Mouse (Mus musculus): ENCODE results near the gene Ccdc152.

The Ccdc152 gene

GRCm38 (mm10) chr15:3303426-3303825 is at the start of gene Ccdc152:
TSS of gene Ccdc152 (minus strand) at chr15:3303526.
- DNase-seq: no peak

GRCm38 (mm10) chr15:3349306-3350064 is 46.2 kb upstream of the Ccdc152 start:
- no peak for DNase-seq

- no peak for DNase-seq
Observed at GRCm38 (mm10) chr15:3346682-3347081, 43.4 kb upstream of the Ccdc152 start.

GRCm38 (mm10) chr15:3344555-3344954 is 41.2 kb upstream of the Ccdc152 start:
- no peak for DNase-seq

- no peak for DNase-seq
Observed at GRCm38 (mm10) chr15:3341806-3342582, 38.7 kb upstream of the Ccdc152 start.

- DNase-seq: no peak
Observed at GRCm38 (mm10) chr15:3339847-3340246, 36.5 kb upstream of the Ccdc152 start.

- DNase-seq: no peak
Observed at GRCm38 (mm10) chr15:3332517-3332916, 29.2 kb upstream of the Ccdc152 start.

- DNase-seq: no peak
Observed at GRCm38 (mm10) chr15:3331813-3332212, 28.5 kb upstream of the Ccdc152 start.

GRCm38 (mm10) chr15:3330291-3330690 is 27.0 kb upstream of the Ccdc152 start:
- DNase-seq: no peak

- DNase-seq: no peak
Observed at GRCm38 (mm10) chr15:3323041-3323440, 19.7 kb upstream of the Ccdc152 start.

- no peak for DNase-seq
Observed at GRCm38 (mm10) chr15:3319929-3320328, 16.6 kb upstream of the Ccdc152 start.

- no peak for DNase-seq
Observed at GRCm38 (mm10) chr15:3316617-3317016, 13.3 kb upstream of the Ccdc152 start.

- DNase-seq: no peak
Observed at GRCm38 (mm10) chr15:3312937-3313336, 9.6 kb upstream of the Ccdc152 start.

- DNase-seq: no peak
Observed at GRCm38 (mm10) chr15:3309856-3310255, 6.5 kb upstream of the Ccdc152 start.

- DNase-seq: no peak
Observed at GRCm38 (mm10) chr15:3300361-3301100, 2.8 kb downstream of the Ccdc152 start.

GRCm38 (mm10) chr15:3297615-3298014 is 5.7 kb downstream of the Ccdc152 start:
- no peak for DNase-seq

GRCm38 (mm10) chr15:3295986-3296385 is 7.3 kb downstream of the Ccdc152 start:
- no peak for DNase-seq

GRCm38 (mm10) chr15:3293477-3293876 is 9.8 kb downstream of the Ccdc152 start:
- DNase-seq: no peak

- no peak for DNase-seq
Observed at GRCm38 (mm10) chr15:3290435-3290834, 12.9 kb downstream of the Ccdc152 start.

- no peak for DNase-seq
Observed at GRCm38 (mm10) chr15:3286032-3286431, 17.3 kb downstream of the Ccdc152 start.

GRCm38 (mm10) chr15:3281737-3282136 is 21.6 kb downstream of the Ccdc152 start:
- DNase-seq: no peak

- no peak for DNase-seq
Observed at GRCm38 (mm10) chr15:3281216-3281615, 22.1 kb downstream of the Ccdc152 start.

- DNase-seq: no peak
Observed at GRCm38 (mm10) chr15:3279242-3279641, 24.1 kb downstream of the Ccdc152 start.

Measured in liver (tissue).